Mouse (Mus musculus) gastrocnemius, adult 18-20 months (tissue): ENCODE data around the gene Gstt2. TPM values are rescaled to one million over a fixed set of nuclear protein-coding genes. Genes with fewer than 3 reads are reported as not detected.

Experiments
- DNase-seq: peaks from one replicate; pipeline ENCODE4 v3.0.0; 2021; ENCODE audit warnings: low spot score
- long read RNA-seq, 2 experiments: library from polyadenylated mRNA; stranded (forward); transcript quantifications; one replicate each; pipeline ENCODE4 v2.0.0; 2021
- total RNA-seq, 2 experiments: library from RNA; stranded (reverse); gene quantifications; 2 replicates each; pipeline ENCODE4 v1.2.3; 2021

Gene Gstt2
- 1 to 10 TPM; 2.6 to 3.4 TPM for total RNA-seq
- long read RNA-seq, experiment 1, partial matches to known transcripts, result 0 of 3 reads
- long read RNA-seq, experiment 1, other reads (novel, unspliced or antisense), result 1 of 3 reads
- long read RNA-seq, experiment 2, partial matches to known transcripts, result 0 of 2 reads
- long read RNA-seq, experiment 2, other reads (novel, unspliced or antisense), result 0 of 2 reads

DNA sequence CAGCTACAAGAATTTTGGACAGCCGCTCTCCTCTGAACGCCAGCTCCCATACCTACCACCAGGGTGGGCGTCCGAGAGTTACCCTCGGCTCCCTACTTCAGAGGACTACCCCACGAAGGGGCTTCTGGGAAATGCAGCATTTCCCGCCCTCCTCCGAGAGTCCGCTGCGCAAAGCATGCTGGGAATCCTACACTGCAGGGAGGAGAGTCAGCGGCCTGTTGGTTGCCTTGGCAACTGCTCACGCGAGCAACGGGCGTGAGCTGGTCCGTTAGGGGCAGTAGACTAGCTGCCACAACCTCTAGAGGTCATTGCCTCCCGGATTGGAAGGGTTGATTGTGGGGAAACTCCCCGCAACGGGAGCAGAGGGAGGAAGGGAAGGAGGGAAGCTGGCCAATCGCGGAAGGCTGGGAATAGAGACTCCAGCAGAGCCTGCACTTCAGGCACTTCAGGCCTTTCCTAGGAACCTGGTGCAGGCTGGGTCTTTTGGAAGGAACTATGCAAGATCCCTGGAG, at the start of gene Gstt2:
TSS of gene Gstt2 (minus strand) at position 177 of the 512 bp plus-strand sequence.
- peak; percentile 93 for DNase-seq

DNA sequence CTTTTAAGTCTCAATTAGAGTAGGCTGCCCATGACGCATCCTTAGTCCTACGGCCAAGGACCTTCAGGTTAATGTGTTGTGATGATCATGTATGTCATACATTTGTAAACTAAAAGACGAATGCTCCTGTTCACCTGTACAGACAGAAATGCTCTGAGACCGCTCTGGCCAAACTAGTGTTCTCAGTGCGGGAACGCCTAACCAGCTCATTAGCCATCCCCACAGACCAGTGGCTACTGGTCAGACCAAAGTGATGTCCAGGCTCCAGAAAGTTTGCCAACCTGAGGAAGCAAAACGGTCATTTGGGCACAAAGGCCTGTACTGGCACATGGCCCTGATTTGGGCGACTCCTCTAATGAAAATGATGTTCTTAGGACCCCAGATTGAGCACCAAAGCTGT, 47.5 kb upstream of the Gstt2 start:
- DNase-seq, result no peak

DNA sequence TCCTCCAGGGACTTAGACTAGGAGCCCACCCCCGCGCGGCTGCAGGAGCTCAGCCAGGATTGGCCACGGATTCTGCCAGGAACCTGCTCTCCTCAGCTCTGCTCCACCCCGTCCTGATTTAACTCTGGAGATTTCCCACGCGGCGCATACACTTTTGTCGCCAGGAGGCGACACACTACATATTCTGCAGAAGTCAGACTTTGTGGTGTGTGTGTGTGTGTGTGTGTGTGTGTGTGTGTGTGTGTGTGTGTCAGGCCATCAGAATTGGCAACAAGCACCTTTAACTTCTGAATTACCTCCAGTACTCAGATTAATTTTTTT, 46.0 kb upstream of the Gstt2 start:
- peak; percentile 69 for DNase-seq

DNA sequence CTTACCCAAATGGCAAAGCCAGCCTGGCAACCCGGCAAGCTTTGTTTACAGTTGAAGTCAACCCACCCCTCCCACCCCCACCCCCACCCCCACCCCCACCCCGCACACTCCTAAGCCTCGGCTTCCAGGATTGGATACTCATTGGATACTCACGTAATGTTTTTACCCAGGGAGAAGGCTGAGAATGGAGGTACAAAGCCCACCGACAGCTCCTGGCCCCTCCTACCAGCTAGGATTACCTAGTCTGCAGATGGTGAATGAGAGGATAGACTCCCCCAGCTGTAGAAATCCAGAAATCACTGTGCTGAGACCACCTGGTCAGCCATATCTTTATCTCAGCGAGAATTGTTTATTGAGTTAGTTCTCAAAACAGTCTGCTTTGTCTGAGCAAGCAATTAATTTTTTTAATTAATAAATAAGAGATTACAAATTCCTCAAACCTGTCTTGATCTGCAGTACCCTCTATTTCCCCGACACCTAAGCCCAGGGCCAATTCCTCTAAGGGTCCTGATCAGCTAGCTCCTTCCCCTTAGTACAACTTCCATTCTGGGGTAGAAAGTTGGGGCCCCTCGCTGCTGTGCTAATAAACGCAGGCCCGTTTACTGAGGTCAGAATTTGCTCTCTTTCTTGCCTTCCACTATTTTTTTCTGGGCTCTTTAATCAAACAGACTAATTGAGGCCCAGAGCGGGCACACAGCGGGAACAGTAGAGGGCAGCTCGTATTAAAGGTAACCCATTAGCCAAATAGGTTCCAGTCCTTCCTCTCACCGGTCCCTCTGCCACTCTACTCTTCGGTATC, 45.4 kb upstream of the Gstt2 start:
- no peak for DNase-seq

DNA sequence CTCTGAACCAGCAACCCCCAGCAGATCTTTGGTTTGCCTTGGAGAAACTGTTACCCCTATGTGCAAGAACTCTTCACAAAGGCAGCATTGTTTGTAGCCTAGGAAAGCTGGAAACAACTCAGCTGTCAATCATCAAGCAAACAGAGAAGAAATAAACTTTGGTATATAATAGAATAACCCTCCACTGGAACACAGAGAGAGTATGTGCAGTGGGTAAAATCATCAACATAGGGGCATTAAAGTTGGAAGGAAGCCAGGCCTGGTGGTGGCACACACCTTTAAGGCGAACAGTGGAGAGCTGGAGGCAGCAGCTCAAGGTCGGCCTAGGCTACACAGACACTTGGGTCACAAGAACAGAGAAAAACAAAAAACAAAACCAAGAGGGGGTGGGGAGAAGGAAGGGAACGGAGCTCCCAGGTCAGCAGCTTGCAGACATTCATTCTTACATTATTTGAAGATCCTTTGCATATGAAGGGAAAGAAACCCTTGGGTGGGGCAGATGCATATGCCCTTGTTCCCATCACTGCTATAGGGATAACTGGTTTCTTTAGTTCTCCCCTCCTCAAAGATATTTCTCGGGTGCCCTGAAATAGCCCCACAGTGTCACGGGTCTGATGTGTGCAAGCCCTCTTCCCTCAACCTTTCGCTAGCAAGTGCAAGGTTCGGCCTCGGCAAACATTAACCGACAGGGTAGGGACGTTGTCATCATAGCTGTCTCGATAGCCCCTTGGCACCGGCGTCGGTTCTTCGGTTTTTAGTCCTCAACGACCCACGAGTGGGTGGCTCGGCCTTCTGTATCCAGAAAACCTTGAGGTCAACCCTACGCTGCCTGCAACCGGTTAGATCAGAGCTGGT, 44.6 kb upstream of the Gstt2 start:
- DNase-seq, result no peak

DNA sequence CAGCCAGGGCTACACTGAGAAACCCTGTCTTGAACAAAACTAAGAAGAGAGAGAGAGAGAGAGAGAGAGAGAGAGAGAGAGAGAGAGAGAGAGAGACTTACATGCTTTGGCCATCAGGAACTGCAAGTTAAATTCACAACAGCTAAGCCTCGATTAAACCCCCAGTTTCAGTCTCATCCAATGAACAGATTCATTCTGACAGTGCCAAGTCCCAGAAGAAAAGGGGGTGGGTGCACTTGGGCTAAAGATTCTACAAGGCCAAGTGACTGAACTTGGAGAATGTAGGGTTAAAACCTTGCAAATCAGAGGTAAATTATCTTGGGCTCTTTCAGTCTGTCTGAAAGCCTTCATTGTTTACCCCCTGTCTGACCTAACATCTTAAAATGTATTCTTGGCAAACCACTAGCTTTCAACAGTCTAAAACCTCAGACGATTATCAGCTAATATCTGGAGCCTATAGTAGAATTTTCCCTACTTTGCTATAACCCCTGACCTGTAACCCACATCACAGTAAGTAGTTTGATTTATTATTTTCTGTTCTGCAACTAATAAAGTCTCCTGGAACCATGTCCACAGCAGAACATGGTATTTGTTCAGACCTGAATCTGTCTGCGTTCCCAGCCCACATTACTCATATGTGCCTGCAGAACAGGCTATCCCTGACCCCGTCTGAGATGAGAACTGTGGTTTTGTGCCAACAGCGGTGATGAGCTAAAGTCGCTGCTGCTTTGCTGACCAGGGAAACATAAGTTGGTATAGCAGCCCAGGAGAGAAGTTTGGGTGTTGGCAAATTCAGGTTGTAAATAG, 43.8 kb upstream of the Gstt2 start:
- DNase-seq, result no peak

DNA sequence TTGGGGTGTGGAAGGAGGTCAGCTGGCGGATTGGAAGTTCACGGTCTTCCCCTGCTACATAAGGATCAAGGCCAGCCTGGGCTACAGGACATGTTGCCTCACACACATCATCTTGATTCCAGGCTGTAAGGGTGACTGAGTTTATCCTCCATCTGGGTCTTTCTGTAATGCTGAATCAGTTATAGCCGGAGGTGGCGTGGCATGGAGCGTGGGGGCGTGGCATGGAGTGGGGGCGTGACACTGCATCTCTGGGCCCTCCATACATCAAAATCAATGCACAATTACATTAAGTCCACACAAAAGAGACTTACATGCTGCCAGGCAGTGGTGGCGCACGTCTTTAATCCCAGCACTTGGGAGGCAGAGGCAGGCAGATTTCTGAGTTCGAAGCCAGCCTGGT, 43.1 kb upstream of the Gstt2 start:
- no peak for DNase-seq

DNA sequence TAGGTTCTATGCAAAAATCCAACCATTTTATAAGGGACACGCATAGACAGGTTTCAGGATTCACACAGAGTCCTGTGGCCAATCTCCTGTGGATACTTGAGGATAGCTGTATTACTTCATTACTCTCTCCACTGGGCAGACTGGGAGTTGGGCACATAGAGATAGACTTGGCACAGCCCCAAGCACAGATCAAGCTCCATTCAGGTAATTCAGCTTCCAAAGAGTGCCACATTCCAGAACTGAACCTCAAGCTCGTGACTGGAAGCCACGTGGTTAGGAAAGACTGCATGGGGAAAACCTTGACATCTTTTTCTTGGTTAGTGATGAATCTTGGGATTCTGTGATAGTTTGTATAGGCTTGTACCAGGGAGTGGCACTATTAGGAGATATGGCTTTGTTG, 41.6 kb upstream of the Gstt2 start:
- no peak for DNase-seq

DNA sequence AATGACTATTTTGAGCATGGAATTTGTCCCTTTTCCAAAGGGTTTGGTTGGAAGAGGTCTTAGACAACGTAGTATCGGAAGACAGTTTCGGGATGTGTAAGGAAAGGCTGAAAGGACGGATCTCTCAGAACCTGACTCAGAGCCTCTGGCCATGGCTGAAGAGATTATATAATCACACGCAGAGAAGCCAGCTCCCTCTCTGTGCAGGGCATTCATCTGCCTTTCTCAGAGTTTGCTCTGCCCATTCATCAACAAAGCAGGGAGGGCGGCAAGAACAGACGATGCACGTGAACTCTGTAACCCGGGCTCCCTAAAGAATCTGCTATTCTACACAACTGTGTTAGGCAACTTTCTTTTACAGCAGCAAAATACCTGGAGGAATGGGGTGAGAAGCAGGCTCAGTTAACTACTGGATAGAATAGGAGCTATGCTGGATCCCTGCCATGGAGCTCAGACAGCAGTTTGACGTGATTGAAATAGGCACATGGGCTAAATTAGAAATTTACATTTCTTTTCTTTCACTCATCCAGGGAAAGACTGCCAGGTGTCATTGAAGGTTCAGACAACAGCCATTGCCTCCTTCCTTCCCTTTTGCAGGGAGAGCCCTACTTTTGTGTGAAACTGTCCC, 36.4 kb upstream of the Gstt2 start:
- no peak for DNase-seq

DNA sequence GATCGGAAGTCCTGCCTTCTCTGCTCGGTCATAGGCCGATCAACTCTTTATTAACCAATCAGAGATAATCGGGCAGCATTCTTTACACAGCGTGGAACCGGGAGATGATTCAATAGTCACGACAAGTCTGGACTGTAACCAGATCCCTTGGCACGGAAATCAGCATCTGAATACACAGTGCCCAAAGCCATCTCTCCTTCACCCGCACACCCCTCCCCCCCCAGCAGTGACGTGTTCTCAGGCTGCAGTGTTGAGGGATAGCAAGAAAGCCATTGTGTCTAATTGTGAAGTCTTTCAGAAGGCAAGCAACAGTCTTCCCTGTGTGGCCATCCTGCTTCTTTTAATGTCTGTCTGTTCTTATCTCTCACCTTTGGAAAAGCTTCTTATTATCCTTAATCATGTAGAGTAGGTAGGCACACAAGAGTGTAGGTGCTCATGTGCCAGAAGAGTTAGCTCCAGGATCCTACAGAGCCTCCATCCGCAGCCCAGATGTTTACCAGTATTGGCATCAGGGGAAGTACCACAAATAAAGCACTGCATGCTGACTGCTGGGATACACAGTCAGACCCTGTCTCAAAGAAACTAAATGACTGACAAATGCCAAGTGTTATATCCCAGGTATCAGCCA, 35.8 kb upstream of the Gstt2 start:
- DNase-seq, result peak; percentile 73

DNA sequence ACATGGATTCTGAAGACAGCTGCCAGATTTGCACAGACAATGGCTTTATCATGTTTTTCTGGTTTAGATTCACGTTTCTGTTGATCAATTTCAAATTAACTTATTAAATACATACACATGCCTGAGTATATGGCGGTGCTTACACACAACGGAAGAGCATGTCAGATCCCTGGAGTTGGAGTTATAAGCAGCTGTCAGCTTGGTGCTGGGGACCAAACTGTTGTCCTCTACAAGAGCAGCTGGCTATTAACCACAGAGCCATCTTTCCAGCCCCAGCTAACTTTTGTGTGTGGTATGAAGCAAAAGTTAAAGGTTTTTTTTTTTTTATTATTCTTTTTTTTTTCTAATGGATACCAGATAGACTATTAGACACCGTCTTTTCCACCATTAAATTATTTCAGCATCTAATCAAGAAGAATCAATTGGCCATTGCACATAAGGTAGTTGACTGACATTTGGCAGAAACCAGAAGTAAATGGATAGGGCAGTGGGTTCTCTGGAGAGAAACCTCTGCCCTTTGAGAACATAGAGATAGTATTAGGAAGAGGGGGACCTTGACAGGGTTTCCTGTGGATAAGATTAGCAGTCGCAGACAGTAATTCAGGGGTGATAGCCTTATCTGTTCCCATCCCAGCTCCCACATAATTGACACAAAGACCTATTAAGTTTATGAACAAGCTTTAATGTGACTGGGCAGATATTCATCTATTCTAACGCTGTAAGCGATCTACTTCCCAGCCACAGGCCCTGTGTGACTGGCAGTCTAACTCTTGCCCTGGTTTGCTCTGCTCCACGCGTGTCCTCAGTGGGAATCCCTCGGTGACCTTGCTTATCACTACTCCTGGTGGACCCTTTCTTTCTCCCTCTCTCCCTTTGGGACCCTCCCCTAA, 35.0 kb upstream of the Gstt2 start:
- no peak for DNase-seq

DNA sequence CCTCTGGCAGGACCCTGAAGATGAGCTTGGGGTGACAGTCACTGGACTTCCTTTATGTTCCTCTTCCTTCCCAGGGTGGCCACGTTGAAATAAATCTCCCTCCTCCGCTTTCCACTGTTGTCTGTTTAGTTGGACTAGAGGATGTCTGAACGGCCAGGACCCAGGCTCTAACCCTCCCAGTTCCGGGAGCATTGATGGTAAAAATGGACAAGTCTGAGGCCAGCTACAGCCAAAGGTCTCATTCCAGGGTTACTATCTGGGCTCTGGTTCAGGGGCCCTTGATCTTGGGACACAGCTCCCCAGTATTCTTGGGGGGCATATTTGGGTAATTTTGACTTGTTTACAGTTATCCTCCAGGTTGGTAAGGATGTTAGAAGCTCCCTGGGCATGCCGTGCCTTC, 24.4 kb upstream of the Gstt2 start:
- DNase-seq, result no peak

DNA sequence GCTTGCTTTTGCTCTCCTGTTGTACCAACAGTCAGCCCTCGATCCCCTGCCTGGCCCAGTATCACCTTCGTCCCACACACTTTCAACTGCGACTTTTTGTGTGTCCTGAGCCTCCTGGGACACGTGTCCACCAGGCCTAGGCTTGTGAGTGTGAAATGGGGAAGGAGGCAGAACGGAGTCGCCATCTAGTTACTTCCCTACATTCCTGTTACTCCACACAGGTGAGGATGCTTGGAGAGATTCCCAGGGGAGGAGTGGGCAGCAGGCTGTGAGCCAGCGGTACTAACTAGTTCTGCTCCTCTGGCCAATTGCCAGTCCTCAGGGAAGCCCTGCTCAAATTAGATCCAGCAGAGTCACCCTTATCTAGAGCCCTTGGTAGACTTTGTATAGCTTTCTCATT, 23.5 kb upstream of the Gstt2 start:
- no peak for DNase-seq

DNA sequence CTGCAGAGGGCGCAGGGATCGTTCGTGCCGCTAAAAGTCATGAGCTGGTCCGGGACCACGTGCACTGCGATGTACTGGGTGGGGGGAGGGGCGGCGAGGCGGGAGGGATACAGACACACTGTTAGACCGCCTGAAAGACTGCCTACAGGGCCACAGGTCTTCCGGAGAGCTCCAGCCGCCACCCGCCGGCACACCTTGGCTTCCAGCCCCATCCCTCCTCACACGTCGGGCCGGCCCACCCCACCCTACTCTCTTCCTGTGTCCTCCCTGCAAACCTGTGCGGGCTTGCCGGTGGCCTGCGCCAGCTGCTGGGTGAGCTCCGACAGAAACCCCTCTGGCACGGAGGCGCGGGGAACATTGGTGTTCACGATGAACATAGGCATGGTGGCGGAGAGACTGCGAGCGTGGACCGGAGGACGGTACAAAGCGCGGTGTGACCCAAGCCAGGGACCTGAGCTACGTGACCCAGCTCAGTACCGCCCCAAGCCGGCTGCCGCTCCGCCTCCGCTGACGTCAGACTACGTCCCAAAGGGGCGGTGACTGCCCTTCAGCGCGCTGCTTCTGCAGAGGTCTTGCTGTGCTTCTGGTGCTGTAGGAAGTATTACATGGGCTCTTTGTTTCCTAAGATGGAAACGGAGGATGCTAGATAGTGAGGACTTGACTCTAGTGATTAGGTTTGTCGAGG, 22.7 kb upstream of the Gstt2 start, which contains the start of gene Mif:
TSS of gene Mif (minus strand) at position 455 of the 685 bp plus-strand sequence.
- DNase-seq, result peak; percentile 84

DNA sequence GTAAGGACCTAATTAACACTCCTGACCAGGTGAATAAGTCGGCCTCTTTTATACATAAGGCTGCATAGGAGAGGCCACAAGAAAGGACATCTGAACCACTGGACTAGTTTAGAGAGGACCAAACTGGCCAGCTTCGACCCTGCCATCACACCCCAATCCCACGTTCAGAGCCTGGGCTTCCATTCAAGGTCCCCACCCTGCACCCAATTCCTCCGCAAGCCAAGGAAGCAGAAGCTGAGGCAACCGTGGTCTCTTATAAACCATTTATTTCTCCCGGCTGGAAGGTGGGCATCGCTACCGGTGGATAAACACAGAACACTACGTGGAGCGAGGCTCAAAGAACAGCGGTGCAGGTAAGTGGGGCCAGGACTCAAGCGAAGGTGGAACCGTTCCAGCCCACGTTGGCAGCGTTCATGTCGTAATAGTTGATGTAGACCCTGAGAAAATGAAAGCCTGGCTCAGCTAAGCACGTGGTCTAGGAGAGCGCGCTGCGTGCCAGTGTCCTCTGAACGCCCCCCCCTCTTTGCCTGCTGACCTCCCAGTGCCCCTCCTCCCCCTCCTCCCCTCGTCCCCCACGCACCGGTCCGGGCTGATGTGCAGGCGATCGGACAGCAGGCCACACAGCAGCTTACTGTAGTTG, 22.0 kb upstream of the Gstt2 start:
- no peak for DNase-seq

DNA sequence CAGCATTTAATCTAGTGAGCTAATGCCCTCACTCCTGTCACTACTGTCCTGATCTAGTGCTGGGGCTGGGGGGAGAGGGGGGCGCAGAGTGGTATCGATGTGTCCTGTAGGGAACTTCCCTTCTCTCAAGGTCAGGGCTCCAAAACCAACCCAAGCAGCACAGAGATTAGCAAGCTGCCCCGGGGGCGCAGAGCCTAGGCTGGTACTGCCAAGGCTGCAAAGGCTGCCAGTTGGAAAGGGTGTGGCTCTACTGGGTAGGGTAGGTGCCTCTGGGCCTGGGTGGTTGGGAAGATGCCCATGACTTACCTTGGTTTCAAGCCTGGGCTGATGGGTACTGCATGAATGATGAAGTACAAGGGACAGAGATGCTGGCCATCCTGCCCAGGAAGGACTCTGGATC, 20.4 kb upstream of the Gstt2 start:
- no peak for DNase-seq

DNA sequence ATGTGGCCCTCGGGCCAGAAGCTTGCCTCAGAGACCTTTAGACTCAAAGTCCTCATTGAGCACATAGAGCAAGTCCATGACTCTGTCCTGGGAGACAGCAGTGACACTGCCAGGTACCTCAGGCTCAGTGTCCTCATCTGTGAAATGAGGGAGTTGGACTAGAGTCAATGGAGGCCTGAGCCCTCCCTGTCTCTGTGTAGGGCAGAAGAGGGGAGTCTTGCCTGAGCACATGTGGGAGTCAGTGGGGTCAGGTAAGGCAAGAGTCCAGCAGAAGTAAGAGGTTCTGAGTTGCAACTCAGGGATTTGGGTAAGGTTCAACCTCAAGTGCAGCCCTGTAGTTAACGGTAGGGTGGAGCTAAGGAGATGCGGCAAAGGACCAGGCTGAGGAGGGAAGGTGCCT, 19.8 kb upstream of the Gstt2 start:
- no peak for DNase-seq
